Mouse (Mus musculus): ENCODE measurements around the gene Mast4. TPM values are rescaled to one million over a fixed set of nuclear protein-coding genes. Genes with fewer than 3 reads are reported as not detected.

The Mast4 gene
- polyA plus RNA-seq, 1 experiment: 10.4 TPM

DNA sequence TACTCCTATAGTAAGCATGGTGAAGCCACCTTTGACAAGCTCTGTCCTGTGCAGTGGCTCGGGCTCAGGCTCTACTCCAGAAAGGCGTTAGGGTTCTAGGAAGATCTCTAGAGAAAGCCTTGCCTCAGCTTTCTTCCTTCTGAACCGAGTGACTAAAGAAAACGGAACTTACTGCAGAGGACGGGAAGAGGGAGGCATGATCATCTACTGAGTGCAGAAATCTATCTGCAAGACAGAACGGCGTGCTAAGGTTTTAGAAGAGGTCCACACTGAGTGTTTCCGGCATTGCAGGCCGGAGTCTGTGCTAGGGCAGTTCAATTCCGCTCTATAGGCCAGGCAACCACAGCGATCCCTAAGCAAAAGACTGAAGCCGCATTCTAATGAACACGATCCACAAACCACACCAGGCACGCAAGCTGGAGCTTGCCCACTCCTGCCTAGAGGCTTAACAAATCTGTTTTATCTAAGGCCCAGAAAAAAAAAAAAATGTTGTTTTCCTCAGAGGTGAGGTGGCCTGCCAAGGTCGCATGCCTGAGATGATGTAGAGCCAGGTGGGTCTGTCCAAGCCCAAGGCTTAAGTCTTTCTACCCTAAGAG, 445.3 kb downstream of the Mast4 start:
- 29% methylated on average over 15 of the region's 15 CpGs for WGBS

DNA sequence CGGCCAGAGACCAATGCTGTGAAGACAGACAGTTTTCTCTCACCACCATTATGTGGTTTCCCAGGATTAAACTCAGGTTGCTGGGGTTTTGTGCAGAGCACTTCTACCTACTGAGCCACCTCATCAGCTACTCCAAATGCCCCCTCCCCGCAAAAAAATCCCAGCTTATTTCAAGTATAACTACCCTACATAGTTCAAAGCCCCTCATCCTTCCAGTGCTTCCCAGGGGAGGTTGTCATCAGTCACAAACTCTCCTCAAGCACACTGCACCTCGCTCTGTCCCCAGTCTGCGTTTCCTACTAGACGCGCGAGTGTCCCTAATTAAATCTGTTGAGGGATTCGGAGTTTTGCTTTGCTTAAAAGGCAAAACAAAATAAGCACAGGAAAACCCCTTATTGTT, 446.1 kb downstream of the Mast4 start:
- Histone ChIP-seq H3K4me1 (replicated peaks; ENCODE audit: control insufficient read depth, insufficient read depth, low read length) (no peaks in the 10 kb centered on the region), H3K4me3 (ENCODE audit: control insufficient read depth, insufficient read depth, low read length) (no peak overlapping the region)
- WGBS: 85% methylated on average over 8 of the region's 8 CpGs

More for the DNA sequence above, 445.3 kb downstream of the Mast4 start:
- H3K27me3 ChIP-seq (ENCODE audit: control insufficient read depth, insufficient read depth, low read length): no peaks in the 10 kb centered on the region
- H3K4me1 ChIP-seq (replicated peaks; ENCODE audit: control insufficient read depth, insufficient read depth, low read length): no peaks in the 10 kb centered on the region
- TF ChIP-seq POLR2A (IDR thresholded peaks at IDR 0.05; ENCODE audit: control insufficient read depth, extremely low read depth, insufficient read depth, low read length, poor library complexity): no peak
- no peak for TF ChIP-seq CTCF (IDR thresholded peaks at IDR 0.05; ENCODE audit: borderline replicate concordance, control insufficient read depth, extremely low read depth, insufficient read depth, low read length, poor library complexity)
- no peaks in the 10 kb centered on the region for H3K36me3 ChIP-seq (ENCODE audit: control insufficient read depth, insufficient read depth, low read length)
- H3K27ac ChIP-seq (ENCODE audit: control insufficient read depth, insufficient read depth, low read length): no peak overlapping the region
- DNase-seq: no peak
- no peak overlapping the region for H3K4me3 ChIP-seq (ENCODE audit: control insufficient read depth, insufficient read depth, low read length)

DNA sequence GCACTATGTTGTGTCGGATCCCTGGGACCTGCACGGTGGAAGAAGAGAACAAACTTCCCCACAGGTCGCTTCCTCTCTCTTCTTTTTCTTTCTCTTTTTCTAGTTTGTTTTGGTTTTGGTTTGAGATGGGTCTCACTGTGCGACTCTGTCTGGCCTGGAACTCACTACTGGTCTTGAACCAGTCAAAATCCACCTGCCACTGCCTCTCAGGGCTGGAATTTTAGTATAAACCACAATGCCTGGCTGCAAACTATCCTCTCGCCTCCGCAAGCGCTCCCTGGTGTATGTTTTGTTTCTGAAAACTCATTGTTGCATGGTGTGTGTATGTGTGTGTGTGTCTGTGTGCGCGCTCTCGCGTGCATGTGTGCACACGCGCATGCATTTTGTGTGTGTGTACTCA, 446.8 kb downstream of the Mast4 start:
- TF ChIP-seq CTCF (IDR thresholded peaks at IDR 0.05; ENCODE audit: borderline replicate concordance, control insufficient read depth, extremely low read depth, insufficient read depth, low read length, poor library complexity) (no peak), POLR2A (IDR thresholded peaks at IDR 0.05; ENCODE audit: control insufficient read depth, extremely low read depth, insufficient read depth, low read length, poor library complexity) (no peak)
- no peaks in the 10 kb centered on the region for H3K36me3 ChIP-seq (ENCODE audit: control insufficient read depth, insufficient read depth, low read length)
- H3K27ac ChIP-seq (ENCODE audit: control insufficient read depth, insufficient read depth, low read length): no peak overlapping the region
- no peak overlapping the region for H3K4me3 ChIP-seq (ENCODE audit: control insufficient read depth, insufficient read depth, low read length)
- WGBS: 91% methylated on average over 13 of the region's 13 CpGs
- no peaks in the 10 kb centered on the region for H3K27me3 ChIP-seq (ENCODE audit: control insufficient read depth, insufficient read depth, low read length)
- DNase-seq: no peak
- H3K4me1 ChIP-seq (replicated peaks; ENCODE audit: control insufficient read depth, insufficient read depth, low read length): no peaks in the 10 kb centered on the region

More for the DNA sequence above, 446.1 kb downstream of the Mast4 start:
- Histone ChIP-seq H3K27me3 (ENCODE audit: control insufficient read depth, insufficient read depth, low read length) (no peaks in the 10 kb centered on the region), H3K36me3 (ENCODE audit: control insufficient read depth, insufficient read depth, low read length) (no peaks in the 10 kb centered on the region), H3K27ac (ENCODE audit: control insufficient read depth, insufficient read depth, low read length) (no peak overlapping the region)
- DNase-seq: no peak
- no peak for TF ChIP-seq POLR2A (IDR thresholded peaks at IDR 0.05; ENCODE audit: control insufficient read depth, extremely low read depth, insufficient read depth, low read length, poor library complexity)

DNA sequence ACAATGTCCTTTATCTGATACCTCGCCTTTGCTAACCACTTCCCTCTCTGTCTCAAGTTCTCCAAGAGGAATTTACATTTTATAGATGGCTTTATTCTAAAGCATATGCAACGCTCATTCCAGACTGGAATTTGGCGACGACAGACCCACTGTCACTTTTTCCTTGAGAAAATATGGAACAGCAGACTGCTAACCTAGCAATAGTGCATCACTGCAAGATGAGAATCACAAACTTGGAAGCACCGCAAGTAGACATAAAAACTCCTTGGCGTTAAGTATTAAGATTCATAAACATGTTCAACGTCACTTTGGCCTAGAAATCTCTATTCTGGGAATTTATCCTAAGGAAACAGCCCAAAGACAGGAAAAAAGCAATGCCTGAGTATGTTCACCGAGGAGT, 447.5 kb downstream of the Mast4 start:
- TF ChIP-seq POLR2A (IDR thresholded peaks at IDR 0.05; ENCODE audit: control insufficient read depth, extremely low read depth, insufficient read depth, low read length, poor library complexity): no peak
- TF ChIP-seq CTCF (IDR thresholded peaks at IDR 0.05; ENCODE audit: borderline replicate concordance, control insufficient read depth, extremely low read depth, insufficient read depth, low read length, poor library complexity): no peak

DNA sequence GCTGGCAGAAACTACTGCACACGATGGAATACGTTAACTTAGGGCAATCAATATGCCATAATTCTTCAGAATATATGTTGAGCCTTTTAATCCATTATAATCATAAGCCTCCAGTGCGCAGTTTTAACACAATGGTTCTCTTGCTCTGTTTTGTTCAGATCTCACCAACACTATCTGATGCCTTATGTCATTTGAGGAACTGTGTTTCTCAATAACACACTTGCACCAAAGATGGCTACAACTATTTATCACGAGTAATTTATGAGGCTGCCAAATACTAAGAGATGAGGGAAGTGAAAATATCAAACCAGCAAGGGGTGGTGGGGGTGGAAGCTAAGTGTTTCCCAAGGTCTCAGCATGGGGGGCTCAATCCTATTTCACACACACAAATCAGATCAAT, 448.1 kb downstream of the Mast4 start:
- Histone ChIP-seq H3K27me3 (ENCODE audit: control insufficient read depth, insufficient read depth, low read length) (no peaks in the 10 kb centered on the region), H3K4me1 (replicated peaks; ENCODE audit: control insufficient read depth, insufficient read depth, low read length) (no peaks in the 10 kb centered on the region), H3K36me3 (ENCODE audit: control insufficient read depth, insufficient read depth, low read length) (no peaks in the 10 kb centered on the region), H3K4me3 (ENCODE audit: control insufficient read depth, insufficient read depth, low read length) (no peak overlapping the region), H3K27ac (ENCODE audit: control insufficient read depth, insufficient read depth, low read length) (no peak overlapping the region)
- WGBS: 63% methylated on average over 4 of the region's 4 CpGs
- DNase-seq: no peak
- TF ChIP-seq POLR2A (IDR thresholded peaks at IDR 0.05; ENCODE audit: control insufficient read depth, extremely low read depth, insufficient read depth, low read length, poor library complexity): no peak
- TF ChIP-seq CTCF (IDR thresholded peaks at IDR 0.05; ENCODE audit: borderline replicate concordance, control insufficient read depth, extremely low read depth, insufficient read depth, low read length, poor library complexity): no peak

More for the DNA sequence above, 447.5 kb downstream of the Mast4 start:
- Histone ChIP-seq H3K27ac (ENCODE audit: control insufficient read depth, insufficient read depth, low read length) (no peak overlapping the region), H3K36me3 (ENCODE audit: control insufficient read depth, insufficient read depth, low read length) (no peaks in the 10 kb centered on the region), H3K27me3 (ENCODE audit: control insufficient read depth, insufficient read depth, low read length) (no peaks in the 10 kb centered on the region), H3K4me1 (replicated peaks; ENCODE audit: control insufficient read depth, insufficient read depth, low read length) (no peaks in the 10 kb centered on the region), H3K4me3 (ENCODE audit: control insufficient read depth, insufficient read depth, low read length) (no peak overlapping the region)
- DNase-seq: no peak
- 91% methylated on average over 8 of the region's 8 CpGs for WGBS

DNA sequence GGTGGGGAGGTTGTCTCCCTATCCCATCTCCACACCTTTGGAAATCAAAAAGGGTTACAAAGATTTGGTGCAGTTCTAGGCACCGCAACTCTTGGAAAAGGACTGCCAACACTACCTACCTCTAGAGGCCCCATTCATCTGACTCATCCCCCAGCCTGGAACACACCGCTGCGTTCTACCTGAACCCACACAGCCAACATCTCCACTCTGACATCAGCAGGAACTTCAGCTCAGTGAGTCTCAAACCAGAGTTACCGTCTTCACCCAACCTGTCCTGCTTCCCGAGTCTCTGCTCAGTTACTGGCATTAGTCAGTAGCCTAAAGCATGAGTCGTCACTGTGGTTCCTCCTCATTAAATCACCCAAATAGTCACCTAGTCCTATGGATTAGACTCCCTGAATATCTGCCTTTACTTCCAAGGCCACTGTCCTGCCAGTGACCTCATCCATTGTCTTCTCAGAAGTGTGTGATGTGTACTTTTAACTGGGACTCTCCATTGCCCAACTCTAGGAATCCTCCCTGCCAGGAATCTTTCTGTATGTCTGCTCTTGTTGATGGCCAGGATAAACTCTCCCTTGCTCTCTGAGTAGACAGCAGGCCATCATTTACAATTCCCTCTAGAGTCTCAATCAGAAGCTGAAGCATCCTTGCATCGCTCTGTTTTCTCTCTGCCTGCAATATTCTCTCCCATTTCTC, 453.8 kb downstream of the Mast4 start:
- H3K4me1 ChIP-seq (replicated peaks; ENCODE audit: control insufficient read depth, insufficient read depth, low read length): no peaks in the 10 kb centered on the region
- DNase-seq: no peak
- H3K27me3 ChIP-seq (ENCODE audit: control insufficient read depth, insufficient read depth, low read length): no peaks in the 10 kb centered on the region
- no peak overlapping the region for H3K27ac ChIP-seq (ENCODE audit: control insufficient read depth, insufficient read depth, low read length)
- TF ChIP-seq POLR2A (IDR thresholded peaks at IDR 0.05; ENCODE audit: control insufficient read depth, extremely low read depth, insufficient read depth, low read length, poor library complexity) (no peak), CTCF (IDR thresholded peaks at IDR 0.05; ENCODE audit: borderline replicate concordance, control insufficient read depth, extremely low read depth, insufficient read depth, low read length, poor library complexity) (no peak)
- no peak overlapping the region for H3K4me3 ChIP-seq (ENCODE audit: control insufficient read depth, insufficient read depth, low read length)
- WGBS: 94% methylated on average over 7 of the region's 7 CpGs
- no peaks in the 10 kb centered on the region for H3K36me3 ChIP-seq (ENCODE audit: control insufficient read depth, insufficient read depth, low read length)

Measured in thymus, adult 2 months (tissue).